Mouse (Mus musculus) cerebellum, adult 2 months (tissue): ENCODE data around the gene Ift88. TPM values are rescaled to one million over a fixed set of nuclear protein-coding genes. Genes with fewer than 3 reads are reported as not detected.
A peak's percentile ranks its signal among the peaks of the same experiment; 100 is the strongest.

Experiments used
- DNase-seq, 2 experiments: peaks; one replicate each; pipeline ENCODE4 v3.0.0; 2021
- H3K27ac ChIP-seq: fragments of 200-500 bp; 2 replicates; pipeline ENCODE4 v1.5.1; 2012; ENCODE audit warnings: low read length, control low read depth, inconsistent platforms; ENCODE audit not compliant: insufficient read depth
- H3K27me3 ChIP-seq: fragments of 200-500 bp; 2 replicates; pipeline ENCODE4 v1.6.1; 2012; ENCODE audit warnings: inconsistent platforms, mild to moderate bottlenecking, low read length, moderate library complexity; ENCODE audit not compliant: control insufficient read depth, insufficient read depth
- H3K4me1 ChIP-seq: fragments of 200-500 bp; 2 replicates; pipeline ENCODE4 v1.6.1; 2011; ENCODE audit warnings: low read length; ENCODE audit not compliant: control insufficient read depth, insufficient read depth
- H3K4me3 ChIP-seq: fragments of 200-500 bp; replicated peaks from 2 replicates; pipeline ENCODE3; 2011; ENCODE audit warnings: mild to moderate bottlenecking, low read depth, low read length, control low read depth; ENCODE audit not compliant: insufficient read depth
- CTCF ChIP-seq: fragments of 200-500 bp; IDR thresholded peaks from 2 replicates; pipeline ENCODE4 v1.5.1; 2011; ENCODE audit warnings: low read depth, mild to moderate bottlenecking, control low read depth, low read length, moderate library complexity, borderline replicate concordance; ENCODE audit not compliant: insufficient read depth
- POLR2A ChIP-seq: fragments of 200-500 bp; IDR thresholded peaks from 2 replicates; pipeline ENCODE4 v1.6.1; 2011; ENCODE audit warnings: low read length, control low read depth, borderline replicate concordance; ENCODE audit not compliant: insufficient read depth
- WGBS: fragments of 180-500 bp; shearing (Covaris S2); methylation state at CpG from one replicate; pipeline ENCODE4 v1.1.7; 2018; 5-methylcytosine and 5-hydroxymethylcytosine counted together
- polyA plus RNA-seq: library from polyadenylated mRNA; depleted of rRNA; stranded (reverse); fragments of >200 nt; gene quantifications from 2 replicates; pipeline ENCODE4 v1.2.3, GENCODE M21; 2012

Ift88 gene
- polyA plus RNA-seq, 1 experiment, result 15.4 TPM

GRCm38 (mm10) chr14:57535646-57536045 is 111.8 kb downstream of the Ift88 start:
- TF ChIP-seq CTCF (no peak), POLR2A (no peak)
- Histone ChIP-seq H3K27me3 (no peaks in the 10 kb centered on the region), H3K4me3 (no peak overlapping the region), H3K4me1 (peaks cover 29% of the 10 kb centered on the region), H3K27ac (no peak overlapping the region; the same call in 1 of the 2 replicates)
- peak in 1 of 2 experiments; percentile 51 for DNase-seq
- WGBS, result 27% methylated on average over 6 of the region's 6 CpGs

DNA sequence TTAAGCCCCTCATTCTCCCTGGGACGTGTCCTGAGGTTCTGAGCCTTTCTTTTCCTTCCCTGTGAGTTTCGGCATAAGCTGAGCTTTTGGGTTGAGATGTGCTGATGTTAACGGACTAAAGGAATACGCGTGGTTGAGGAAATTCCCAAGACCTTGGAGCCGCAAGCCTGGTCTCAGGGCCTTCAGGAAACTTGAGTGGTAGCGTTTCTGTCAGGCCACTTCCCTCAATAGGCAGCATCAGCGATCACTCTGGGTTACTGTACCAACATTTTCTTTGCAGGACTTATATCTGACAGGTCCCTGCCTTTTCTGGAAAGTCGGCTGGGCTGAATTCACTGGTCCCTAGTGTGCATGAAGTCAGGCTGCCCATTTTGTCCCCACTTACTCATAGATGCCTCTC is 113.0 kb downstream of the Ift88 start:
- WGBS, result 79% methylated on average over 9 of the region's 9 CpGs
- no peak for DNase-seq
- peaks cover 36% of the 10 kb centered on the region for H3K4me1 ChIP-seq
- TF ChIP-seq CTCF (no peak), POLR2A (no peak)
- no peaks in the 10 kb centered on the region for H3K27me3 ChIP-seq
- no peak overlapping the region for H3K27ac ChIP-seq
- no peak overlapping the region for H3K4me3 ChIP-seq

- Histone ChIP-seq H3K27ac (no peak overlapping the region), H3K4me3 (no peak overlapping the region), H3K27me3 (no peaks in the 10 kb centered on the region), H3K4me1 (peaks cover 36% of the 10 kb centered on the region)
- DNase-seq, result peak in 1 of 2 experiments; percentile 42
- TF ChIP-seq CTCF, result no peak
- no peak for TF ChIP-seq POLR2A
- 33% methylated on average over 16 of the region's 16 CpGs for WGBS
Measured at GRCm38 (mm10) chr14:57537261-57538015, 113.6 kb downstream of the Ift88 start.

GRCm38 (mm10) chr14:57540683-57541082 is 116.8 kb downstream of the Ift88 start:
- DNase-seq, result peak; percentile 48 to 59
- Histone ChIP-seq H3K4me3 (no peak overlapping the region), H3K27ac (peak overlapping the region; percentile 59), H3K4me1 (peaks cover 23% of the 10 kb centered on the region), H3K27me3 (no peaks in the 10 kb centered on the region)
- TF ChIP-seq CTCF, result no peak
- no peak for TF ChIP-seq POLR2A
- WGBS, result 34% methylated on average over 11 of the region's 11 CpGs

GRCm38 (mm10) chr14:57542231-57542630 is 118.4 kb downstream of the Ift88 start:
- H3K4me1 ChIP-seq, result peaks cover 15% of the 10 kb centered on the region
- no peak overlapping the region for H3K27ac ChIP-seq
- WGBS, result 75% methylated on average over 34 of the region's 34 CpGs
- no peaks in the 10 kb centered on the region for H3K27me3 ChIP-seq
- H3K4me3 ChIP-seq, result no peak overlapping the region
- TF ChIP-seq CTCF, result no peak
- no peak for TF ChIP-seq POLR2A
- DNase-seq, result no peak

- H3K27ac ChIP-seq, result no peak overlapping the region
- no peak for DNase-seq
- TF ChIP-seq POLR2A (no peak), CTCF (no peak)
- H3K27me3 ChIP-seq, result no peaks in the 10 kb centered on the region
- H3K4me3 ChIP-seq, result no peak overlapping the region
- 94% methylated on average over 13 of the region's 13 CpGs for WGBS
- H3K4me1 ChIP-seq, result peaks cover 9% of the 10 kb centered on the region
Measured at GRCm38 (mm10) chr14:57543420-57544039, 119.7 kb downstream of the Ift88 start.

DNA sequence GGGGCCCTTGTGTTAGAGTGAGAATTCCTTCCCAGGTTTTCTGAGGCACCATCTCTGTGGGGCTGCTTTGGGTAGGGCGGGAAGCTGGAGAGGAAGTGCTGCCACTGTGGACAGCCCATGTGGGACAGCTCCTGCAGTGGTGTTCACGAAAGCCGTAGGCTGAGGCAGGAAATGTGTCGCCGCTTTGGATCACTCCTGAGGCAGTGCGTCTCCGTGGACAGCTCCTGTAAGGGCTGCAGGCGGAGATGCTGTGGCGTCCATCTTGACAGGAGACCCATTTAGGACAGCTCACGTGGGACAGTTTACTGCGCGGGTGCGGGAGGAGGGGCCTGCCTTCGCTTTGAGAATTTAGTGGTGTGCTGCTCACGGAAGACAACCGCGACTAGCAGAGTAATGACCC is 121.7 kb downstream of the Ift88 start:
- no peaks in the 10 kb centered on the region for H3K27me3 ChIP-seq
- 90% methylated on average over 17 of the region's 17 CpGs for WGBS
- H3K27ac ChIP-seq, result no peak overlapping the region
- TF ChIP-seq POLR2A, result no peak
- no peak for TF ChIP-seq CTCF
- peaks cover 8% of the 10 kb centered on the region for H3K4me1 ChIP-seq
- no peak for DNase-seq
- no peak overlapping the region for H3K4me3 ChIP-seq

DNA sequence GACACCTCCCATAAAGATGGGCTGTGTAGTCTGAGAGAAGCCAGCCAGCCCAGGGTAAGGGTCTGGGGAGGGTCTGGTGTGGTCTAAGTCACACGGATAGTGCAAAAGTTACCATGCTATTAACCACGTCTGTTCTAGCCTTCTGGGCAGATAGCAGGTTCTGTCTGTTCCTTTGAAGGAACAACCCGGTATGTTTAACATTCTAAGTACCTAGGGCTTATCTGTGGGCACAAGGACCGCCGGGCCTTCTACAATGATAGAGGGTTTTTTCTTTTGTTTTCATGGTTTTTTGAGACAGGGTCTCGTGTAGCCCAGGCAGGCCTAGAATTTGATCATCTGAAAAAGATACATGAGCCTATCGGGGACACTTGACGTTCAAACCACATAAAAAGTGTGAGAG is 122.3 kb downstream of the Ift88 start:
- 93% methylated on average over 8 of the region's 8 CpGs for WGBS

GRCm38 (mm10) chr14:57546557-57547021 is 122.7 kb downstream of the Ift88 start:
- Histone ChIP-seq H3K4me3 (no peak overlapping the region), H3K27ac (no peak overlapping the region), H3K4me1 (no peaks in the 10 kb centered on the region), H3K27me3 (no peaks in the 10 kb centered on the region)
- no peak for DNase-seq
- TF ChIP-seq CTCF, result no peak
- TF ChIP-seq POLR2A, result no peak
- WGBS, result 39% methylated on average over 13 of the region's 13 CpGs

More for the DNA sequence above, 122.3 kb downstream of the Ift88 start:
- Histone ChIP-seq H3K27ac (no peak overlapping the region), H3K4me3 (no peak overlapping the region), H3K4me1 (peaks cover 2% of the 10 kb centered on the region), H3K27me3 (no peaks in the 10 kb centered on the region)
- no peak for DNase-seq
- TF ChIP-seq CTCF (no peak), POLR2A (no peak)
